Mouse (Mus musculus): ENCODE measurements around the gene Acadm. TPM values are rescaled to one million over a fixed set of nuclear protein-coding genes. Genes with fewer than 3 reads are reported as not detected.

Gene Acadm
- polyA plus RNA-seq, 1 experiment from 2014 or later, result 55.8 TPM

DNA sequence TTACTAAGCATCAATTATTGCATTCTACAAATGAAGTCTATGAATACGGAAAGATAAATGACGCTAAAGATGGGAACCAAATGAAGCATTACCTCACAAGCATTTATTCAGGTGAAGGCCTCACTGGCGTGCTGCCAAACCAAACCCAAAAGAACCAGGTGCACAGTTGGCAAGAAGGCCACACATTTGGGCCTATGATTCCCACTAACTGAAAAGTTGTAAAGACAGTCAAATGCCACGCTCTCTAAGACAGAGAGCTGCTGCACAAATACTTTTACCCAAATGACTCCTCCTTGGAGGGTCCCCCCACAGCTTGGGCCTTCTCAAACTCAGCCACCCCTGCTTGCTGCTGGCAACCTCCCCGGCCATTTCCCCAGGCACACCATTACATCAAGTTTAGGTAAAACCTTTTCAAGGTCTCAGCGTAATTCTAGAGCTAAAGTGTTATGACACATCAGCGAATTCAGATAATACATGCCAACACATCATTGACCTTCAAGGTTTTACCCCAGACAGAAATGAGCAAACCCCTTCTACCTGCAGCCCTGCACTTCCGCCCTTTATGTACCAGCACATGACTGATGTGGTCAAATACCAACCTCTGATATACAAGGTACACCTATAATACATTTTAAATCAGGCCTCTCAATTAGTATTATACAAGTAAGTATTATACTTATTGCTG is 33.1 kb downstream of the Acadm start:
- peak overlapping the region; percentile 80 for H3K4me2 ChIP-seq
- no peaks in the 10 kb centered on the region for H3K9me3 ChIP-seq
- ATAC-seq (replicated peaks), result no peak
- peak overlapping the region; percentile 81 for H3K4me3 ChIP-seq
- WGBS, result 53% methylated on average over 8 of the region's 8 CpGs
- H3K27ac ChIP-seq, result no peak overlapping the region
- H3K27me3 ChIP-seq (replicated peaks), result no peaks in the 10 kb centered on the region
- peaks cover 27% of the 10 kb centered on the region for H3K36me3 ChIP-seq (replicated peaks)
- H3K9ac ChIP-seq, result peak overlapping the region; percentile 93; the same call in 1 of the 2 replicates
- H3K4me1 ChIP-seq, result peaks cover 29% of the 10 kb centered on the region

DNA sequence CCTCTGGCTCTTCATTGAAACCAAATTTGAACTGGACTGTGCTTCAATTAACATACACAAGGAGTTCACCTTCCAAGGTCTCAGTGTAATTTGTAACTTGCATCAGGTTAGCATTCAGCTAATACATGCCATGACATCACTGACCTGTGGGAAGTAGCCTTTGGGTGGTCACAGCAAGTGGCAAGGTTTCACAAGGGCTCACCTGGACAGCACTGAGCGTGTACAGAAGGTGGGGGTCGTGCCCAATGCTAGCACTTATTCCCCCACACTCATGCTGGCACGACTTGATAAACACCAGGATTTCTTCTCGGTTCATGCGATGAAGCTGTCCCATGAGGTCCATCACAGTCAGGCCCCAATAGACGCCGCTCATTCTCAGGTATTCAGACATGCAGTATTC is 33.9 kb downstream of the Acadm start:
- peaks cover 29% of the 10 kb centered on the region for H3K4me1 ChIP-seq
- H3K27me3 ChIP-seq (replicated peaks), result no peaks in the 10 kb centered on the region
- H3K9ac ChIP-seq, result no peak overlapping the region
- 71% methylated on average over 7 of the region's 7 CpGs for WGBS
- peaks cover 35% of the 10 kb centered on the region for H3K36me3 ChIP-seq (replicated peaks)
- no peak overlapping the region for H3K27ac ChIP-seq
- ATAC-seq (replicated peaks), result no peak
- H3K4me2 ChIP-seq, result peak overlapping the region; percentile 80; the same call in 1 of the 2 replicates
- H3K4me3 ChIP-seq, result no peak overlapping the region
- no peaks in the 10 kb centered on the region for H3K9me3 ChIP-seq

DNA sequence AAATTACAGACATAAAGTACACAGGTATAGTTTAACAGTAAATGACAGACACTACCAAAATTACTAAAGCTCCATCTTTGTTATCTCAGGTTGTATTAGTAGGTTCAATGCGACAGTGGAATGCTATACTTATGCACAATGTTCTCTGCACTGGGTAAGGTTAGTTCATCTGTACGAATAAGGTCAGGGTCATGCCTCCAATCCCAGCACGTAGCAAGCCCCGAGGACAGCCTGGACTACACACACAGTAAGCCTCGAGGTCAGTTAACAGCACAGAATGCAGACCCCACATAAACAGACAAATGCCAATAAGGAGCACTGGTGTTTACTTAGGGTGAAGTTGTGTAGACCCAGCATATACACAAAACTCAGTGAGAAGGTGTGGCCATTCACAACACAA is 35.5 kb downstream of the Acadm start:
- Histone ChIP-seq H3K4me1 (peaks cover 29% of the 10 kb centered on the region), H3K27me3 (replicated peaks) (no peaks in the 10 kb centered on the region), H3K9me3 (no peaks in the 10 kb centered on the region), H3K4me2 (no peak overlapping the region), H3K9ac (no peak overlapping the region), H3K36me3 (replicated peaks) (peaks cover 47% of the 10 kb centered on the region), H3K27ac (no peak overlapping the region), H3K4me3 (no peak overlapping the region)
- no peak for ATAC-seq (replicated peaks)
- WGBS, result 77% methylated on average over 5 of the region's 5 CpGs

GRCm38 (mm10) chr3:153906136-153906871 is 38.1 kb downstream of the Acadm start, which contains the start of gene Msh4:
TSS of gene Msh4 (minus strand) at chr3:153906138.
- Histone ChIP-seq H3K36me3 (replicated peaks) (peaks cover 48% of the 10 kb centered on the region), H3K27ac (no peak within 1 kb of the TSS), H3K9me3 (no peaks in the 10 kb centered on the region), H3K27me3 (replicated peaks) (no peaks in the 10 kb centered on the region), H3K9ac (no peak within 1 kb of the TSS), H3K4me3 (no peak within 1 kb of the TSS), H3K4me2 (no peak within 1 kb of the TSS), H3K4me1 (peaks cover 16% of the 10 kb centered on the region)
- no peak for ATAC-seq (replicated peaks)
- WGBS, result 89% methylated on average over 9 of the region's 9 CpGs

DNA sequence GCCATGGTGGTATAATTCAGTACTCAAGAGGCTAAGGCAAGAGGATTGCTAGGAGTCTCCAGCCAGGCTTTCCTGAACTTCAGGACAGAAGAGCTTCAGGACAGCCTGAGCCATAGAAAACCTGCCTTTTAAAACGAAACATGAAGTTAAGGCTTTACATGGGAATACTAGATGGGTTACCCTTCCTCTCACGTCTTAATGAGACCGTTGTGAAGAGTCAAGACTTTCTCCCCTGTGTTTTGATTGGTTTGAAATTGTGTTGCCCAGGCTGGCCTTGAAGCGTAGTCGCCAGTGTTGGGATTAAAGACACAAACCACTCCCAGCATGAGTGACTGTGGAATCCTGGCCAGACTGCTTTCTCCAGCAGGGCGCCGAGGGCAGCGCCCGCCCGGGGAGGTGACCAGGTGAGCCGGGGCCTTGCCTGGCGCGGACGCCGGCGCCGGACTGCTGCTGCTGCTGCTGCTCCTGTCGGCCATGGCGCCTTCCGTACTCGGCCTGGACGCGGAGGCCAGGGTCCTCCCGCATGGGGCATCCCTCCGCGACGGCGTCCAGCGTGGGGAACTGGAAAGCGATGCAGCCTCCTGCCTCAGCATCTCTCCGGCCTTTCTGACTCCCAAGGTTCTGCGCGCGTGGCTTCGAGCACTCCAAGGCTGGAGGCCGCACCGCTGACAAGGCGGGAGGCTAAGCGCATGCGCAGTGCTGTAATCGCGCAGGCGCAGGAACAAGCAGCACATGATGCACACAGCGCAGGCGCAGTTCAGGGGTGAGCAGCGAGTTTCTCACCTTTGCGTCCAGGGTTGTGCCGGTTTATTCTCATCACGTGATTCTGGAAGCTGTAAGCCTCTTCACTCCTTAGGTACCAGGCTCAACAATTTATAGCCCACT is 38.9 kb downstream of the Acadm start:
- no peak overlapping the region for H3K4me3 ChIP-seq
- H3K27me3 ChIP-seq (replicated peaks), result no peaks in the 10 kb centered on the region
- H3K4me2 ChIP-seq, result no peak overlapping the region
- no peaks in the 10 kb centered on the region for H3K9me3 ChIP-seq
- peak; percentile 25; the same call in 1 of the 2 replicates for ATAC-seq (replicated peaks)
- no peak overlapping the region for H3K27ac ChIP-seq
- peaks cover 8% of the 10 kb centered on the region for H3K4me1 ChIP-seq
- WGBS, result 88% methylated on average over 49 of the region's 49 CpGs
- H3K36me3 ChIP-seq (replicated peaks), result peaks cover 48% of the 10 kb centered on the region
- H3K9ac ChIP-seq, result no peak overlapping the region

GRCm38 (mm10) chr3:153904586-153904985 is 39.8 kb downstream of the Acadm start:
- 62% methylated on average over 6 of the region's 6 CpGs for WGBS
- Histone ChIP-seq H3K4me1 (peaks cover under 1% of the 10 kb centered on the region; the same call in 1 of the 2 replicates), H3K9ac (no peak overlapping the region), H3K27me3 (replicated peaks) (no peaks in the 10 kb centered on the region), H3K9me3 (no peaks in the 10 kb centered on the region), H3K4me3 (no peak overlapping the region), H3K27ac (no peak overlapping the region), H3K4me2 (no peak overlapping the region), H3K36me3 (replicated peaks) (peaks cover 41% of the 10 kb centered on the region)
- no peak; the same call in 1 of the 2 replicates for ATAC-seq (replicated peaks)

- Histone ChIP-seq H3K9ac (no peak overlapping the region), H3K4me2 (no peak overlapping the region), H3K9me3 (no peaks in the 10 kb centered on the region), H3K27me3 (replicated peaks) (no peaks in the 10 kb centered on the region), H3K36me3 (replicated peaks) (peaks cover 22% of the 10 kb centered on the region), H3K4me1 (no peaks in the 10 kb centered on the region), H3K27ac (no peak overlapping the region), H3K4me3 (no peak overlapping the region)
- ATAC-seq (replicated peaks), result no peak
- WGBS, result 72% methylated on average over 3 of the region's 3 CpGs
These were observed 41.8 kb downstream of the Acadm start for GRCm38 (mm10) chr3:153902595-153902994.

DNA sequence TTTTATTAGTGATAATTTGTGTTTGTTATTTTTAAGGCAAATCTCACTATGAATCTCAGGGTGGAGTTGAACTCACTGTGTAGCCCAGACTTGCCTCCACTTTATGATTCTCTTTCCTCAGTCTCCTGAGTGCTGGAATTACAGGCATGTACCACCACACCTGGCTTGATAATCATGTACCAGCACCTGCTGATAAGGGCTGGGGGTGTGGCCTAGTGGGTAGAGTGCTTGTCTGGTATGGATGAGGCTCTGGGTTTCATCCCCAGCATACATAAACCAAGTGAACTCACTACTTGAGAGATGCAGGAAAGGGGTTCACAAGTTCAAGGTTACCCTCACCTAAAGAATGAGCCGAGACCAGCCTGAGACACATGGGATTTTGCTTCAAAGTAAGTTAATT is 42.5 kb downstream of the Acadm start:
- Histone ChIP-seq H3K27me3 (replicated peaks) (no peaks in the 10 kb centered on the region), H3K4me3 (no peak overlapping the region), H3K27ac (no peak overlapping the region), H3K4me2 (no peak overlapping the region), H3K36me3 (replicated peaks) (peaks cover 22% of the 10 kb centered on the region), H3K9ac (no peak overlapping the region), H3K9me3 (no peaks in the 10 kb centered on the region), H3K4me1 (no peaks in the 10 kb centered on the region)
- ATAC-seq (replicated peaks), result no peak
- 79% methylated on average over 1 of the region's 1 CpGs for WGBS

DNA sequence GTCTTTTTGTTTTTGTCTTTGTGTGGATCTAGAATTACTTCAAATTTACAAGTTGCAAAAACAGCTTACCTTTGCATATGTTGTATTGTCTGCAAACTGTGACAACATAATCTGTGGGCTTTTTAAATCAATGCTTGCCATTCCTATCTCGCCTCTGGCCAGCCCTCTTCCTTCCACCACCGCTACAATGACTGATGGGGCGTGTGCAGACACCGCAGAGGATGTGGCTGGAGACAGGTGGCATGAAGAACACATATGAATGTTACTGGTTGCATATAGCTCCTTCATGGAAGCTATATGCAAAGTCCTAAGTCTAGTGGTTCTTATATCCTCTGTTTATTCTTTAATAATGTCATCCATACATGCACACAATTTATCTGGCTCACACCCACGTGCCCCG is 47.2 kb downstream of the Acadm start:
- 73% methylated on average over 6 of the region's 6 CpGs for WGBS

DNA sequence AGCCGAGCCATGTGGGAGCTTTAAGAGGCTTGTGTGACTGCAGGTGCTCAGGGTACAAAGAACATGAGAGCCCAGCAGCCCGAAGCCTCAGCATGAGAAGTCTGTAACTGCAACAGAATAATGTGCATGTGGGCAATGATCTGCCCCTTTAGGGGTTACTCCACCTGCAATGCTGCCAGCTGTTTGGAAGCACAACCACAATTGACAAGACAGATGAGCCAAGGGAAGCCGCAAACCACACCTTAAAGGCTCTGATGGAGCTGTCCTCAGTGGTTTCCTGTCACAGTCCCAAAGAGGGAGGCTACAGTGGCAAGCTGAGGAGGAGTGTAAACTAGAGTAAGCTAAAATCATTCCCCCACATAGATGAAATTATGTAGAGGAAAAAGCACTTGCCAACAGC is 49.0 kb downstream of the Acadm start:
- no peak overlapping the region for H3K4me3 ChIP-seq
- H3K4me2 ChIP-seq, result no peak overlapping the region
- H3K36me3 ChIP-seq (replicated peaks), result no peaks in the 10 kb centered on the region
- no peaks in the 10 kb centered on the region for H3K27me3 ChIP-seq (replicated peaks)
- ATAC-seq (replicated peaks), result no peak
- H3K9ac ChIP-seq, result no peak overlapping the region
- no peaks in the 10 kb centered on the region for H3K4me1 ChIP-seq
- WGBS, result 85% methylated on average over 3 of the region's 3 CpGs
- H3K9me3 ChIP-seq, result no peaks in the 10 kb centered on the region
- H3K27ac ChIP-seq, result no peak overlapping the region

More for the DNA sequence above, 47.2 kb downstream of the Acadm start:
- H3K4me1 ChIP-seq, result no peaks in the 10 kb centered on the region
- no peak for ATAC-seq (replicated peaks)
- no peaks in the 10 kb centered on the region for H3K36me3 ChIP-seq (replicated peaks)
- no peak overlapping the region for H3K4me3 ChIP-seq
- no peaks in the 10 kb centered on the region for H3K27me3 ChIP-seq (replicated peaks)
- H3K4me2 ChIP-seq, result no peak overlapping the region
- no peak overlapping the region for H3K27ac ChIP-seq
- H3K9me3 ChIP-seq, result no peaks in the 10 kb centered on the region
- no peak overlapping the region for H3K9ac ChIP-seq

- WGBS, result 78% methylated on average over 8 of the region's 8 CpGs
These were observed 55.1 kb downstream of the Acadm start for GRCm38 (mm10) chr3:153889188-153889781.

GRCm38 (mm10) chr3:153888141-153888540 is 56.3 kb downstream of the Acadm start:
- 76% methylated on average over 6 of the region's 6 CpGs for WGBS
- no peak for ATAC-seq (replicated peaks)

More at GRCm38 (mm10) chr3:153889188-153889781, 55.1 kb downstream of the Acadm start:
- H3K9ac ChIP-seq, result no peak overlapping the region
- no peaks in the 10 kb centered on the region for H3K36me3 ChIP-seq (replicated peaks)
- no peak for ATAC-seq (replicated peaks)
- H3K4me1 ChIP-seq, result no peaks in the 10 kb centered on the region
- no peak overlapping the region for H3K4me3 ChIP-seq
- H3K4me2 ChIP-seq, result no peak overlapping the region
- no peak overlapping the region for H3K27ac ChIP-seq
- H3K27me3 ChIP-seq (replicated peaks), result no peaks in the 10 kb centered on the region
- no peaks in the 10 kb centered on the region for H3K9me3 ChIP-seq

More at GRCm38 (mm10) chr3:153888141-153888540, 56.3 kb downstream of the Acadm start:
- Histone ChIP-seq H3K4me2 (no peak overlapping the region), H3K27me3 (replicated peaks) (no peaks in the 10 kb centered on the region), H3K9ac (no peak overlapping the region), H3K4me3 (no peak overlapping the region), H3K27ac (no peak overlapping the region), H3K9me3 (no peaks in the 10 kb centered on the region), H3K36me3 (replicated peaks) (no peaks in the 10 kb centered on the region), H3K4me1 (no peaks in the 10 kb centered on the region)
